Mouse (Mus musculus) forebrain, embryonic 13.5 days (tissue): ENCODE measurements around the gene Gnat2. TPM values are rescaled to one million over a fixed set of nuclear protein-coding genes. Genes with fewer than 3 reads are reported as not detected.

Source experiments
- ATAC-seq: fragments of 200-750 bp; cut with Nextera tagmentation; 2 replicates; pipeline ENCODE4 v1.8.0; 2017
- H3K27ac ChIP-seq: fragments of 300-500 bp; sonication (generic); 2 replicates; pipeline ENCODE4 v1.5.1; 2015; ENCODE audit warnings: inconsistent platforms, mild to moderate bottlenecking, moderate library complexity
- H3K27me3 ChIP-seq: fragments of 300-500 bp; sonication (generic); 2 replicates; pipeline ENCODE4 v1.6.1; 2015; ENCODE audit warnings: mild to moderate bottlenecking, inconsistent platforms
- H3K36me3 ChIP-seq: fragments of 300-500 bp; sonication (generic); 2 replicates; pipeline ENCODE4 v1.6.1; 2015; ENCODE audit warnings: mild to moderate bottlenecking, inconsistent platforms; ENCODE audit not compliant: poor library complexity, severe bottlenecking
- H3K4me1 ChIP-seq: fragments of 300-500 bp; sonication (generic); 2 replicates; pipeline ENCODE4 v1.6.1; 2015; ENCODE audit warnings: inconsistent platforms
- H3K4me2 ChIP-seq: fragments of 300-500 bp; sonication (generic); 2 replicates; pipeline ENCODE4 v1.6.1; 2015; ENCODE audit warnings: inconsistent platforms, mild to moderate bottlenecking, moderate library complexity
- H3K4me3 ChIP-seq: fragments of 300-500 bp; sonication (generic); 2 replicates; pipeline ENCODE4 v1.5.1; 2015; ENCODE audit warnings: mild to moderate bottlenecking, inconsistent platforms
- H3K9ac ChIP-seq: fragments of 300-500 bp; sonication (generic); 2 replicates; pipeline ENCODE4 v1.6.1; 2015; ENCODE audit warnings: mild to moderate bottlenecking, inconsistent platforms
- H3K9me3 ChIP-seq: fragments of 300-500 bp; sonication (generic); replicated peaks from 2 replicates; pipeline ENCODE4 v1.6.1; 2016; ENCODE audit warnings: inconsistent platforms
- WGBS: fragments of 180-500 bp; shearing (Covaris S2); methylation state at CpG from one replicate; pipeline ENCODE4 v1.1.7; 2015; 5-methylcytosine and 5-hydroxymethylcytosine counted together
- polyA plus RNA-seq: library from polyadenylated mRNA; unstranded; fragments of >200 nt; fragmentation: Nextera tagmentation; extraction: Ambion mirVana; gene quantifications from 2 replicates; pipeline ENCODE4 v1.2.1, GENCODE M21; 2015

Gnat2 gene
- polyA plus RNA-seq, 1 experiment from 2014 or later: 0.44 TPM

GRCm38 (mm10) chr3:108126327-108126726 lies 33.7 kb downstream of the Gnat2 start:
- Histone ChIP-seq H3K27ac (no peak overlapping the region), H3K4me2 (no peak overlapping the region), H3K9me3 (no peaks in the 10 kb centered on the region), H3K9ac (no peak overlapping the region), H3K36me3 (peaks cover 16% of the 10 kb centered on the region), H3K4me1 (no peaks in the 10 kb centered on the region), H3K27me3 (no peaks in the 10 kb centered on the region), H3K4me3 (no peak overlapping the region)
- WGBS: 93% methylated on average over 3 of the region's 3 CpGs
- no peak for ATAC-seq

GRCm38 (mm10) chr3:108128520-108128919 lies 35.9 kb downstream of the Gnat2 start:
- WGBS: 94% methylated on average over 5 of the region's 5 CpGs
- Histone ChIP-seq H3K9ac (no peak overlapping the region), H3K27ac (no peak overlapping the region), H3K27me3 (no peaks in the 10 kb centered on the region), H3K4me3 (no peak overlapping the region), H3K9me3 (no peaks in the 10 kb centered on the region), H3K4me2 (no peak overlapping the region), H3K36me3 (0 out of 2 replicates have a peak, but pooled peaks cover under 1% of the 10 kb centered on the region), H3K4me1 (peaks cover 6% of the 10 kb centered on the region; the same call in 1 of the 2 replicates)
- ATAC-seq: no peak

GRCm38 (mm10) chr3:108129367-108129766 lies 36.8 kb downstream of the Gnat2 start:
- H3K27me3 ChIP-seq: no peaks in the 10 kb centered on the region
- no peak overlapping the region for H3K4me2 ChIP-seq
- no peak overlapping the region for H3K27ac ChIP-seq
- WGBS: 92% methylated on average over 4 of the region's 4 CpGs
- no peak for ATAC-seq
- no peak overlapping the region for H3K9ac ChIP-seq
- H3K9me3 ChIP-seq: no peaks in the 10 kb centered on the region
- no peak overlapping the region for H3K4me3 ChIP-seq
- H3K36me3 ChIP-seq: no peaks in the 10 kb centered on the region
- H3K4me1 ChIP-seq: peaks cover 6% of the 10 kb centered on the region; the same call in 1 of the 2 replicates

GRCm38 (mm10) chr3:108129804-108130203 lies 37.2 kb downstream of the Gnat2 start:
- Histone ChIP-seq H3K4me3 (no peak overlapping the region), H3K9me3 (no peaks in the 10 kb centered on the region), H3K36me3 (no peaks in the 10 kb centered on the region), H3K27ac (no peak overlapping the region), H3K9ac (no peak overlapping the region), H3K4me2 (no peak overlapping the region), H3K4me1 (peaks cover 6% of the 10 kb centered on the region; the same call in 1 of the 2 replicates), H3K27me3 (no peaks in the 10 kb centered on the region)
- WGBS: 94% methylated on average over 4 of the region's 4 CpGs
- ATAC-seq: no peak

- no peak overlapping the region for H3K27ac ChIP-seq
- no peak overlapping the region for H3K4me3 ChIP-seq
- H3K4me2 ChIP-seq: no peak overlapping the region
- no peaks in the 10 kb centered on the region for H3K9me3 ChIP-seq
- 94% methylated on average over 5 of the region's 5 CpGs for WGBS
- H3K9ac ChIP-seq: no peak overlapping the region
- no peaks in the 10 kb centered on the region for H3K36me3 ChIP-seq
- ATAC-seq: no peak
- H3K4me1 ChIP-seq: peaks cover 6% of the 10 kb centered on the region; the same call in 1 of the 2 replicates
- H3K27me3 ChIP-seq: no peaks in the 10 kb centered on the region
Measured at GRCm38 (mm10) chr3:108131216-108131615, 38.6 kb downstream of the Gnat2 start.

GRCm38 (mm10) chr3:108131821-108132220 lies 39.2 kb downstream of the Gnat2 start:
- 88% methylated on average over 1 of the region's 1 CpGs for WGBS
- no peaks in the 10 kb centered on the region for H3K9me3 ChIP-seq
- no peak overlapping the region for H3K9ac ChIP-seq
- H3K4me3 ChIP-seq: no peak overlapping the region
- no peak for ATAC-seq
- no peak overlapping the region; the same call in 1 of the 2 replicates for H3K27ac ChIP-seq
- H3K4me1 ChIP-seq: peaks cover 6% of the 10 kb centered on the region; the same call in 1 of the 2 replicates
- 0 out of 2 replicates have a peak, but pooled peaks cover 1% of the 10 kb centered on the region for H3K36me3 ChIP-seq
- no peak overlapping the region for H3K4me2 ChIP-seq
- no peaks in the 10 kb centered on the region for H3K27me3 ChIP-seq

- no peak overlapping the region for H3K9ac ChIP-seq
- no peak overlapping the region for H3K4me2 ChIP-seq
- no peaks in the 10 kb centered on the region for H3K27me3 ChIP-seq
- no peaks in the 10 kb centered on the region for H3K9me3 ChIP-seq
- peaks cover 3% of the 10 kb centered on the region; the same call in 1 of the 2 replicates for H3K36me3 ChIP-seq
- no peak overlapping the region for H3K27ac ChIP-seq
- 85% methylated on average over 1 of the region's 1 CpGs for WGBS
- ATAC-seq: no peak
- H3K4me3 ChIP-seq: no peak overlapping the region
- H3K4me1 ChIP-seq: peaks cover 6% of the 10 kb centered on the region; the same call in 1 of the 2 replicates
Measured at GRCm38 (mm10) chr3:108132484-108132883, 39.9 kb downstream of the Gnat2 start.

- Histone ChIP-seq H3K27ac (no peak overlapping the region), H3K4me1 (peaks cover 6% of the 10 kb centered on the region; the same call in 1 of the 2 replicates), H3K4me2 (no peak overlapping the region), H3K9me3 (no peaks in the 10 kb centered on the region), H3K9ac (no peak overlapping the region), H3K36me3 (peaks cover 4% of the 10 kb centered on the region; the same call in 1 of the 2 replicates), H3K4me3 (no peak overlapping the region), H3K27me3 (no peaks in the 10 kb centered on the region)
- 0 out of 2 replicates have a peak, but pooled peaks have one; percentile 33 for ATAC-seq
- WGBS: 84% methylated on average over 11 of the region's 11 CpGs
Measured at GRCm38 (mm10) chr3:108134701-108135100, 42.1 kb downstream of the Gnat2 start.

GRCm38 (mm10) chr3:108139113-108139512 lies 46.5 kb downstream of the Gnat2 start:
- Histone ChIP-seq H3K9ac (no peak overlapping the region), H3K4me2 (no peak overlapping the region), H3K27ac (no peak overlapping the region), H3K9me3 (no peaks in the 10 kb centered on the region), H3K4me1 (peaks cover 7% of the 10 kb centered on the region), H3K4me3 (no peak overlapping the region), H3K36me3 (peaks cover 13% of the 10 kb centered on the region), H3K27me3 (no peaks in the 10 kb centered on the region)
- no peak for ATAC-seq
- WGBS: 92% methylated on average over 1 of the region's 1 CpGs

- WGBS: 76% methylated on average over 4 of the region's 4 CpGs
- peaks cover 13% of the 10 kb centered on the region for H3K36me3 ChIP-seq
- H3K4me1 ChIP-seq: peaks cover 20% of the 10 kb centered on the region
- H3K9me3 ChIP-seq: no peaks in the 10 kb centered on the region
- no peak overlapping the region for H3K9ac ChIP-seq
- no peak overlapping the region for H3K27ac ChIP-seq
- no peak for ATAC-seq
- H3K27me3 ChIP-seq: no peaks in the 10 kb centered on the region
- no peak overlapping the region for H3K4me3 ChIP-seq
- no peak overlapping the region for H3K4me2 ChIP-seq
Measured at GRCm38 (mm10) chr3:108140786-108141185, 48.2 kb downstream of the Gnat2 start.

- WGBS: under 1% methylated on average over 61 of the region's 63 CpGs
- Histone ChIP-seq H3K9me3 (no peaks in the 10 kb centered on the region), H3K36me3 (no peaks in the 10 kb centered on the region), H3K27me3 (no peaks in the 10 kb centered on the region), H3K9ac (peak within 1 kb of the TSS; percentile 93), H3K27ac (peak within 1 kb of the TSS; percentile 91), H3K4me2 (peak within 1 kb of the TSS; percentile 72), H3K4me1 (peaks cover 35% of the 10 kb centered on the region), H3K4me3 (peak within 1 kb of the TSS; percentile 96)
- peak; percentile 96 for ATAC-seq
Measured at GRCm38 (mm10) chr3:108145534-108146445, 53.2 kb downstream of the Gnat2 start, which contains the start of gene Gnai3. Gene Gnai3, minus strand, starts transcription at chr3:108146146.

- Histone ChIP-seq H3K9ac (peak overlapping the region; percentile 93), H3K4me2 (peak overlapping the region; percentile 72), H3K27ac (peak overlapping the region; percentile 91; the same call in 1 of the 2 replicates), H3K9me3 (no peaks in the 10 kb centered on the region), H3K4me3 (peak overlapping the region; percentile 96), H3K27me3 (no peaks in the 10 kb centered on the region), H3K36me3 (no peaks in the 10 kb centered on the region), H3K4me1 (peaks cover 35% of the 10 kb centered on the region)
- ATAC-seq: no peak
- WGBS: 59% methylated on average over 5 of the region's 5 CpGs
Measured at GRCm38 (mm10) chr3:108146671-108147070, 54.1 kb downstream of the Gnat2 start.
